Mouse (Mus musculus) midbrain, embryonic 14.5 days (tissue): Measurements from ENCODE around the gene Olfr66. TPM values are rescaled to one million over a fixed set of nuclear protein-coding genes. Genes with fewer than 3 reads are reported as not detected.
A peak's percentile ranks its signal among the peaks of the same experiment; 100 is the strongest.

Experiments
- ATAC-seq: fragments of 200-750 bp; cut with Nextera tagmentation; 2 replicates; pipeline ENCODE4 v1.8.0; 2017; ENCODE audit warnings: moderate number of reproducible peaks, moderate library complexity; ENCODE audit not compliant: low FRiP score, low TSS enrichment
- DNase-seq: peaks from one replicate; pipeline ENCODE4 v3.0.0-alpha.2; 2015
- H3K27ac ChIP-seq: fragments of 300-500 bp; sonication (generic); replicated peaks from 2 replicates; pipeline ENCODE4 v1.5.1; 2014; ENCODE audit warnings: mild to moderate bottlenecking, low read depth, low read length, moderate library complexity
- H3K27me3 ChIP-seq: fragments of 300-500 bp; sonication (generic); 2 replicates; pipeline ENCODE4 v1.6.1; 2014; ENCODE audit warnings: low read length, control low read depth, mixed read lengths; ENCODE audit not compliant: control insufficient read depth, insufficient read depth
- H3K36me3 ChIP-seq: fragments of 300-500 bp; sonication (generic); 2 replicates; pipeline ENCODE4 v1.6.1; 2014; ENCODE audit warnings: low read length, control low read depth; ENCODE audit not compliant: control insufficient read depth, insufficient read depth
- H3K4me1 ChIP-seq: fragments of 300-500 bp; sonication (generic); 2 replicates; pipeline ENCODE4 v1.6.1; 2014; ENCODE audit warnings: mild to moderate bottlenecking, antibody characterized with exemption, low read length, control low read depth; ENCODE audit not compliant: control insufficient read depth, insufficient read depth
- H3K4me2 ChIP-seq: fragments of 300-500 bp; sonication (generic); 2 replicates; pipeline ENCODE4 v1.6.1; 2014; ENCODE audit warnings: mild to moderate bottlenecking, low read length, moderate library complexity
- H3K4me3 ChIP-seq: fragments of 300-500 bp; sonication (generic); replicated peaks from 2 replicates; pipeline ENCODE4 v1.5.1; 2014; ENCODE audit warnings: low read depth, low read length
- H3K9ac ChIP-seq: fragments of 300-500 bp; sonication (generic); replicated peaks from 2 replicates; pipeline ENCODE4 v1.6.1; 2014; ENCODE audit warnings: mild to moderate bottlenecking, low read length, moderate library complexity
- H3K9me3 ChIP-seq: fragments of 300-500 bp; sonication (generic); 2 replicates; pipeline ENCODE4 v1.6.1; 2016; ENCODE audit warnings: low read length, control low read depth, mixed read lengths; ENCODE audit not compliant: control insufficient read depth
- WGBS: fragments of 180-500 bp; shearing (Covaris S2); extraction: QIAGEN DNeasy Blood & Tissue Kit; methylation state at CpG from one replicate; pipeline ENCODE4 v1.1.7; 2014; 5-methylcytosine and 5-hydroxymethylcytosine counted together
- polyA plus RNA-seq: library from polyadenylated mRNA; unstranded; fragments of >200 nt; fragmentation: Nextera tagmentation; extraction: Ambion mirVana; gene quantifications from 2 replicates; pipeline ENCODE4 v1.2.1, GENCODE M21; 2014

Olfr66 gene
- polyA plus RNA-seq, 1 experiment from 2014 or later: not detected

DNA sequence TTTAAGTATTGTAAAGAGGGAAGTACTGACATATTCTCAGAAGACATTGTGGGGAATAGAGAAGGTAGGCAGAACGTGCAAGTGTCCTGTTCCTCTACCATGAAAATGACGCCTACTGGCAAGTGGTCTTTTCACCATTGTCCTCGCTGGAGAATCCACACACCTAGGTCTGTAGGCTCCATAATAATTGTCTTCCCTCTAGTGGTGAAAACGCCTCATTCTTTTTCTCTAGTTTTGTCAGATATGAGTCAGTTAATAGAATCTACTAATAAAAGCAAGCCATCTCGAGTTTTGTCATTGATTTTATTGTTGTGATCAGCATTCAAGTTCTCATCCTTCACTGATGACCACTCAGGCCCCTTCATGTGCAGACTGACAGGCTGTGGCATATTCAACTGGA, 11.6 kb downstream of the Olfr66 start:
- Histone ChIP-seq H3K4me3 (no peak overlapping the region), H3K4me1 (no peaks in the 10 kb centered on the region), H3K4me2 (no peak overlapping the region), H3K27me3 (no peaks in the 10 kb centered on the region), H3K36me3 (no peaks in the 10 kb centered on the region), H3K27ac (no peak overlapping the region), H3K9ac (no peak overlapping the region), H3K9me3 (no peaks in the 10 kb centered on the region)
- 63% methylated on average over 5 of the region's 5 CpGs for WGBS
- ATAC-seq (no peak), DNase-seq (peak; percentile 3)

DNA sequence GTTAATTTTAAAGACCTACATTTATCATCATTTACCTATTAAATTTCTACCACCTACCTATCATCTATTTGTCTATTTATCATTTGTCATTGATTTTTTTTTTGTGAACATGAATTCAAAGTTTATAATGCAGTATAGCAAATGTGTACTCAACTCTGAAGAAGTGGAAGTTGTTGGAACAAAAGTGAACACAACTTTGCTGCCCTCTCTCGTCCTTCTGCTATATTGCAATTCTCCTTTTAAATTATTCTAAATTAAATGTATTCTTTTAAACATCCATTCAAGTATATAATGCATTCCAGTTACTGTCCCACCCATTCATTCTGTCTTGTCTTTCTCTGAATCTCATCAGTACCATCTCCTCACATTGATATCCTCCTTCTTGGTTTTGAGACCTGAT, 13.0 kb downstream of the Olfr66 start:
- H3K4me3 ChIP-seq: no peak overlapping the region

DNA sequence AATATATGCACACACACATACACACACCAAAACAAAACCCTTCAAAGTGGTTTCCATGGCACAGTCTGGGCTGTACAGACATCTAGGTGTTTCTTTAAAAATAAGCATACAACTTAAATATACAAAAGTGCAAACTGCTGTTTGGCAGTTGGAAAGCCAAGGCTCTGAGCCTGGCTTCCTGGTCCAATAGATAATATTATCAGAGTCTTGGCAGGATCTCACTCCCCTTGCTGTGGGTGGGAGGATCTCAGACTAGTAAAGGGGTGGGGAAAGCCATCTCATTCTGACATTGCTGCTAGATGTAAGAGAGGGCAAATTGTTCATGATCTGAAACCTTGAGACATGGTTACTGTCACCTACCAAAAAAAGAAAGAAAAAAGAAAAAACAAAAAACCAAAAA, 15.4 kb downstream of the Olfr66 start:
- no peak overlapping the region for H3K9ac ChIP-seq
- no peak overlapping the region for H3K4me2 ChIP-seq
- no peak for DNase-seq
- no peaks in the 10 kb centered on the region for H3K9me3 ChIP-seq
- H3K27me3 ChIP-seq: no peaks in the 10 kb centered on the region
- no peak overlapping the region for H3K27ac ChIP-seq
- H3K4me3 ChIP-seq: no peak overlapping the region
- no peaks in the 10 kb centered on the region for H3K36me3 ChIP-seq
- ATAC-seq: no peak
- H3K4me1 ChIP-seq: no peaks in the 10 kb centered on the region

More for the DNA sequence above, 13.0 kb downstream of the Olfr66 start:
- 8% methylated on average over 1 of the region's 1 CpGs for WGBS
- peak; percentile 62 for DNase-seq
- H3K9ac ChIP-seq: no peak overlapping the region
- no peak overlapping the region for H3K27ac ChIP-seq
- H3K27me3 ChIP-seq: no peaks in the 10 kb centered on the region
- H3K4me2 ChIP-seq: no peak overlapping the region
- H3K4me1 ChIP-seq: no peaks in the 10 kb centered on the region
- no peak for ATAC-seq
- no peaks in the 10 kb centered on the region for H3K36me3 ChIP-seq
- H3K9me3 ChIP-seq: no peaks in the 10 kb centered on the region

DNA sequence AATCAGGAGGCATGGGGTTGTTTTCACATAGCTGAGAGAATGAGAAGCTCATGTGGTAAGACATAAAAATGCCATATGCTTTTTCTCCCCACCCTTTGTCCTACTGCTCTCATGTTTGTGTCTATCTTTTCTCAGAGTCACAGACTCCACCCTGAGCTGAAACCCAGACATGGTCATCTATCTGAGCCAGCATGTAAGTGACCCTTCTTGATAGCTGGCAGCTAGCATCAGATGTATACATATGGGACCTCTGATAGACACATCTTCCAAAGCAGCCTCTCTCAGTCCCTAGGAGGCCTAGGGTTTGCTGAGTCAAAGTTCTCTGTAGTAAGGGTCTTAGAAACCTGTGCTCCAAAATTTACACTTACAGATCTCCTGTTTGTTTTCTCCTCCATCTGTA, 20.3 kb downstream of the Olfr66 start:
- Histone ChIP-seq H3K27me3 (no peaks in the 10 kb centered on the region), H3K9ac (no peak overlapping the region), H3K36me3 (no peaks in the 10 kb centered on the region), H3K9me3 (no peaks in the 10 kb centered on the region), H3K4me1 (no peaks in the 10 kb centered on the region), H3K4me3 (no peak overlapping the region), H3K4me2 (no peak overlapping the region), H3K27ac (no peak overlapping the region)
- ATAC-seq: no peak
- no peak for DNase-seq

DNA sequence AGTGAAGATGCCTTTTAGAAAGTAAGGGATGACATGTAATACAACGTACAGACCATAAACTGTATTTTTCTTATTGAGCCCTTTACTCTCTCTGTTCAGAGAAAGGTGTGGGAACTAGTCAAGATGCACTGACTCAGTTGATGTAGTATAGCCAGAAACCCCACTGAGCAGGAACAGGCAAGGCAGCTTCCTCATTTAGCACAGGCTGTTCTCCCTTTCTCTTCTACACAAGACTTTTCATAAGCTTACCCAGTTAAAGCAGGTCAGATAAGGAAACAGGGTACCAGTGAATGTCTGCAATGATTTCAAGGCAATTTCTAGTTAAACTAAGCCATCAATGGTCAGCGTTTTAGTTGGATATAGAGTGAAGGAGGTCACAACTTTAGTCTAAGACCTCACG, 24.5 kb downstream of the Olfr66 start:
- Histone ChIP-seq H3K27me3 (no peaks in the 10 kb centered on the region), H3K9ac (no peak overlapping the region), H3K27ac (no peak overlapping the region), H3K4me1 (no peaks in the 10 kb centered on the region), H3K9me3 (no peaks in the 10 kb centered on the region), H3K4me2 (no peak overlapping the region), H3K36me3 (no peaks in the 10 kb centered on the region), H3K4me3 (no peak overlapping the region)
- ATAC-seq (no peak), DNase-seq (no peak)
- WGBS: 85% methylated on average over 3 of the region's 3 CpGs

DNA sequence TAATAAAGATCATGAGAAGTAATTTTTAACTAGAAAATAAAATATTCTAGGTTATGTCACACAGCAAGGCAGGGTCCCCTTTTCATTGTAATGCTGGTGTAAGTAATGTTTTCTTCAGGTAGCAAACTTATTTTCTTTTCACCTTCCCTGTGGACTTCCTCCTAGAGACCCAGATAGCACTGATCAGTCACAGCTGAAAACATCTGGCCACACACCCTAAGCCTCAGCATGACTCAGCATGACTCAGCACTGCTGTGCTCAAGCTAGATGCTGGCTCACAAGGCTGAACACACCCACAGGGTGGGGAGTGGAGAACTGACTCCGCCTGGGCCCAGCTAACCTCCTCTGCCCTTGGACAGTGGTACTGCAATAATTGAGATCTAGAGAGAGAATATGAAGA, 25.2 kb downstream of the Olfr66 start:
- WGBS: 50% methylated on average over 1 of the region's 1 CpGs

DNA sequence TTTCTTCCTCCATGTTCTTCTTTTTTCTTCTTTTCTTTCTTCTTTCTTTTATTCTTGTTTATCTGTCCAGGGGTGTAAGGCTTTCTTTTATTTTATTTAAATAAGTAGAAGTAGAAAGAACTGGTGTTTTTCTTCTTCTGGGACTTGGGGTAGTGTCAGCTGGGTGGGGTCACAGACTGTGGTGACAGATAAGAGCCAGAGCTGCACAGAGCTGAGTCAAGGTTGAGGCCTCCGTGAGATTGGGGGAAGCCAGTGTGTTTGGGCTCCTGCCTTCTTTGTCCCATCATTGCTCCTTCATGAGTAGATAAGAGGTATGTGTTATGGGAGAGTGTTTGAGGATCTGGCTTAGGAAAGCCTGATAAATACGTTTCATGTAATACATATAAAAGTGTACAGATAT, 27.0 kb downstream of the Olfr66 start:
- H3K36me3 ChIP-seq: no peaks in the 10 kb centered on the region
- no peak overlapping the region for H3K27ac ChIP-seq
- no peak for DNase-seq
- H3K9ac ChIP-seq: no peak overlapping the region
- H3K4me3 ChIP-seq: no peak overlapping the region
- no peaks in the 10 kb centered on the region for H3K4me1 ChIP-seq
- no peaks in the 10 kb centered on the region for H3K9me3 ChIP-seq
- WGBS: 76% methylated on average over 2 of the region's 2 CpGs
- no peak for ATAC-seq
- no peaks in the 10 kb centered on the region for H3K27me3 ChIP-seq
- no peak overlapping the region for H3K4me2 ChIP-seq

More for the DNA sequence above, 25.2 kb downstream of the Olfr66 start:
- H3K27ac ChIP-seq: no peak overlapping the region
- no peaks in the 10 kb centered on the region for H3K27me3 ChIP-seq
- ATAC-seq: no peak
- H3K9me3 ChIP-seq: no peaks in the 10 kb centered on the region
- H3K4me2 ChIP-seq: no peak overlapping the region
- H3K4me1 ChIP-seq: no peaks in the 10 kb centered on the region
- DNase-seq: peak; percentile 8
- H3K36me3 ChIP-seq: no peaks in the 10 kb centered on the region
- no peak overlapping the region for H3K4me3 ChIP-seq
- H3K9ac ChIP-seq: no peak overlapping the region

DNA sequence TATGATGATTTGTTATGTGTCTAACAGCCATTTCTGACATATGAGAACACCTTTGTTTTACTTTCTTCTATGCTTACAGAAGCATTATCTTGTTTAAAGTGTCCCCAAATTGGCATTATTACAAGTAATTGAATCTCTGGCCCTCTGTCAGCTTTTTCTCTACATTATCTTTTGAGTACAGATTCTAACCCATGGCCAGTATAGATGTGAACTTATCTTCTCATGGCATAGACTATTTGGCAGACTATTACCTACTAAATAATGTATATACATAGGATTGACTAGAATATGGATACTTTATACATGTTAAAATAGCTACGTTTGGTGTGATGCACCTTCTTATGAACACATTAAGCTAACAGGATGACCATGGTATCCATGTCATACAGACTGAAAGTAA, 31.4 kb downstream of the Olfr66 start:
- Histone ChIP-seq H3K9me3 (no peaks in the 10 kb centered on the region), H3K4me2 (no peak overlapping the region), H3K27me3 (no peaks in the 10 kb centered on the region), H3K36me3 (no peaks in the 10 kb centered on the region), H3K9ac (no peak overlapping the region), H3K27ac (no peak overlapping the region), H3K4me1 (no peaks in the 10 kb centered on the region), H3K4me3 (no peak overlapping the region)
- ATAC-seq (no peak), DNase-seq (no peak)
- WGBS: 73% methylated on average over 1 of the region's 1 CpGs

DNA sequence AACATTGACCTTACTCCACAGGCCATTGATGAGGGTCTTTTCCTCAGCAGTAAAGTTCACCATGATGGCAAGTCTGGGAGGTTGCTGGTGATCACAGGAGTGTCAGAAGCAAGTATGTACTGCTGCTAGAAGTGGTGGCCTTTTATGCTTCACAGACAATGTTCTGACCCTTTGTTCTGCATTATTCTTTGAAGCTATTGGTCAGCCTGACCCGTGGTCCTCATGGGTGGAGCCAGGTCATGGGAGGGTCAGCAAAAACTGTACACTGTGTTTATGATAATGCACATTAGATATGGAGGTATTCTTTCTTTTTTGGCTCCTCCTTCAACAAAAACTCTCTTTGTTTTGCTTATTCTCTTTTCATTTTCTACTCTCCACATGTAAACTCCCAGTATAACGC, 33.0 kb downstream of the Olfr66 start, which contains the start of gene Hbb-y:
Gene Hbb-y, minus strand, starts transcription at position 127 of the 400 bp plus-strand sequence.
- 72% methylated on average over 2 of the region's 2 CpGs for WGBS
- H3K36me3 ChIP-seq: no peaks in the 10 kb centered on the region
- H3K27ac ChIP-seq: no peak within 1 kb of the TSS
- ATAC-seq (no peak), DNase-seq (no peak)
- H3K4me3 ChIP-seq: no peak within 1 kb of the TSS
- no peaks in the 10 kb centered on the region for H3K27me3 ChIP-seq
- no peaks in the 10 kb centered on the region for H3K4me1 ChIP-seq
- no peak within 1 kb of the TSS for H3K4me2 ChIP-seq
- H3K9me3 ChIP-seq: no peaks in the 10 kb centered on the region
- no peak within 1 kb of the TSS for H3K9ac ChIP-seq
